ENCODE assay signal across 1 mouse cellular context in the genomic region with DNA sequence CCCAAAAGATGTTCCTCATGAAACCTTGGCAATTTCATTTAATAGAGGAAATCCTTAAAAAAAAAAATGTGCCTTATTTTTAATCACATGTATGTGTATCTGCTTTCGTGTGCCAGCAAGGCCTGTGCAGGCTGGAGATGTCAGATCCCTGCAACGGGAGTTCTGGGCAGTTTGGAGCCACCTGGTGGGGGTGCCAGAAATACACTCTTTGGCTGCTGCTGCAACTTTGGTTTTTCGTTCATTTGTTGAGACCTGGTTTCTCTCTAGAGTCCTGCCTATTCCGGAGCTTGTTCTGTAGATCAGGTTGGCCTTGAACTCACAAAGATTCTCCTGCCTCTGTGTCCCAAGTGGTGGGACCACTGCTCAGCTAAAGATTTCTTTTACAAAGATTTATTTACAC.
A peak's percentile ranks its signal among the peaks of the same experiment; 100 is the strongest.
TF ChIP-seq lines count a peak whose summit lies in the region.

No protein-coding gene starts in this region.

TF ChIP-seq in MEL, 35 proteins besides CTCF, POLR2A, EP300 and RAD21:
- peak; percentile 62 for TF ChIP-seq SMC3 (IDR thresholded peaks at IDR 0.05; ENCODE audit: low read depth, low read length)
- TF ChIP-seq JUND (IDR thresholded peaks at IDR 0.05; ENCODE audit: low read depth, low read length) = no peak
